Mouse (Mus musculus) kidney, adult 2 months (tissue): Measurements from ENCODE around the gene Pdzd2. TPM values are rescaled to one million over a fixed set of nuclear protein-coding genes. Genes with fewer than 3 reads are reported as not detected.
"Not testable (repeated sequence)": the region's sequence is repeated elsewhere in the genome, so short reads cannot be mapped to it uniquely, and the experiment has no call there.

Experiments used
- DNase-seq: peaks from one replicate; pipeline ENCODE4 v3.0.0; 2021
- H3K27ac ChIP-seq: fragments of 200-500 bp; 2 replicates; pipeline ENCODE4 v1.5.1; 2012; ENCODE audit warnings: low read depth, low read length, control low read depth, inconsistent platforms; ENCODE audit not compliant: insufficient read depth
- H3K27me3 ChIP-seq: fragments of 200-500 bp; replicated peaks from 2 replicates; pipeline ENCODE4 v1.6.1; 2012; ENCODE audit warnings: mild to moderate bottlenecking, moderate library complexity, low read length, inconsistent platforms; ENCODE audit not compliant: control insufficient read depth, insufficient read depth
- H3K36me3 ChIP-seq: fragments of 200-500 bp; 2 replicates; pipeline ENCODE4 v1.6.1; 2012; ENCODE audit warnings: mild to moderate bottlenecking, moderate library complexity, low read length, inconsistent platforms; ENCODE audit not compliant: control insufficient read depth, insufficient read depth
- H3K4me1 ChIP-seq: fragments of 200-500 bp; 2 replicates; pipeline ENCODE4 v1.6.1; 2011; ENCODE audit warnings: low read length; ENCODE audit not compliant: control insufficient read depth, insufficient read depth
- H3K4me3 ChIP-seq: fragments of 200-500 bp; 2 replicates; pipeline ENCODE4 v1.5.1; 2011; ENCODE audit warnings: mild to moderate bottlenecking, low read depth, low read length, control low read depth; ENCODE audit not compliant: insufficient read depth
- CTCF ChIP-seq: fragments of 200-500 bp; conservative IDR thresholded peaks from 2 replicates; pipeline ENCODE4 v1.5.1; 2011; ENCODE audit warnings: low read depth, mild to moderate bottlenecking, control low read depth, low read length, moderate library complexity, mixed read lengths; ENCODE audit not compliant: insufficient read depth, insufficient read length
- POLR2A ChIP-seq: fragments of 200-500 bp; IDR thresholded peaks from one replicate; pipeline ENCODE4 v1.6.1; 2011; ENCODE audit warnings: low read depth, low read length, control low read depth
- WGBS: fragments of 180-500 bp; shearing (Covaris S2); methylation state at CpG from one replicate; pipeline ENCODE4 v1.1.7; 2018; 5-methylcytosine and 5-hydroxymethylcytosine counted together
- polyA plus RNA-seq: library from polyadenylated mRNA; depleted of rRNA; stranded (reverse); fragments of >200 nt; gene quantifications from 2 replicates; pipeline ENCODE4 v1.2.3, GENCODE M21; 2012

Pdzd2 gene
- polyA plus RNA-seq, 1 experiment: 16.5 TPM

- Histone ChIP-seq H3K27ac (no peak overlapping the region), H3K36me3 (no peaks in the 10 kb centered on the region), H3K4me1 (peaks cover 17% of the 10 kb centered on the region; the same call in 1 of the 2 replicates), H3K4me3 (no peak overlapping the region), H3K27me3 (no peaks in the 10 kb centered on the region)
- DNase-seq: peak; percentile 68
- 38% methylated on average over 6 of the region's 6 CpGs for WGBS
- TF ChIP-seq CTCF (no peak), POLR2A (no peak)
Observed at GRCm38 (mm10) chr15:12373918-12374317, 365.8 kb downstream of the Pdzd2 start.

- Histone ChIP-seq H3K36me3 (no peaks in the 10 kb centered on the region), H3K4me3 (no peak overlapping the region), H3K4me1 (peaks cover 17% of the 10 kb centered on the region; the same call in 1 of the 2 replicates), H3K27ac (no peak overlapping the region), H3K27me3 (no peaks in the 10 kb centered on the region)
- 55% methylated on average over 14 of the region's 14 CpGs for WGBS
- peak; percentile 25 for DNase-seq
- TF ChIP-seq CTCF (no peak), POLR2A (no peak)
Observed at GRCm38 (mm10) chr15:12373496-12373895, 366.2 kb downstream of the Pdzd2 start.

- peaks cover 17% of the 10 kb centered on the region; the same call in 1 of the 2 replicates for H3K4me1 ChIP-seq
- no peak overlapping the region for H3K4me3 ChIP-seq
- H3K27ac ChIP-seq: no peak overlapping the region
- no peak for TF ChIP-seq POLR2A
- peak; percentile 95 for TF ChIP-seq CTCF
- WGBS: 10% methylated on average over 8 of the region's 8 CpGs
- no peaks in the 10 kb centered on the region for H3K27me3 ChIP-seq
- H3K36me3 ChIP-seq: no peaks in the 10 kb centered on the region
- peak; percentile 77 for DNase-seq
Observed at GRCm38 (mm10) chr15:12371183-12371582, 368.5 kb downstream of the Pdzd2 start.

- no peak overlapping the region for H3K4me3 ChIP-seq
- TF ChIP-seq CTCF (no peak), POLR2A (no peak)
- H3K4me1 ChIP-seq: peaks cover 14% of the 10 kb centered on the region; the same call in 1 of the 2 replicates
- DNase-seq: no peak
- H3K36me3 ChIP-seq: no peaks in the 10 kb centered on the region
- H3K27ac ChIP-seq: no peak overlapping the region
- WGBS: 98% methylated on average over 3 of the region's 3 CpGs
- H3K27me3 ChIP-seq: no peaks in the 10 kb centered on the region
Observed at GRCm38 (mm10) chr15:12370096-12370495, 369.6 kb downstream of the Pdzd2 start.

GRCm38 (mm10) chr15:12368850-12369249, 370.9 kb downstream of the Pdzd2 start:
- no peak for TF ChIP-seq POLR2A
- no peak for TF ChIP-seq CTCF
- Histone ChIP-seq H3K4me1 (peaks cover 4% of the 10 kb centered on the region; the same call in 1 of the 2 replicates), H3K36me3 (no peaks in the 10 kb centered on the region), H3K27ac (no peak overlapping the region), H3K27me3 (no peaks in the 10 kb centered on the region), H3K4me3 (no peak overlapping the region)
- DNase-seq: no peak
- WGBS: 92% methylated on average over 4 of the region's 4 CpGs

- Histone ChIP-seq H3K36me3 (no peaks in the 10 kb centered on the region), H3K27me3 (no peaks in the 10 kb centered on the region), H3K4me1 (no peaks in the 10 kb centered on the region), H3K4me3 (no peak overlapping the region), H3K27ac (no peak overlapping the region)
- no peak for TF ChIP-seq POLR2A
- TF ChIP-seq CTCF: no peak
- no peak for DNase-seq
- WGBS: 88% methylated on average over 11 of the region's 11 CpGs
Observed at GRCm38 (mm10) chr15:12368357-12368756, 371.4 kb downstream of the Pdzd2 start.

- no peak overlapping the region for H3K4me3 ChIP-seq
- no peak overlapping the region for H3K27ac ChIP-seq
- TF ChIP-seq POLR2A (no peak), CTCF (no peak)
- no peaks in the 10 kb centered on the region; the same call in 1 of the 2 replicates for H3K36me3 ChIP-seq
- DNase-seq: peak; percentile 59
- H3K4me1 ChIP-seq: no peaks in the 10 kb centered on the region
- H3K27me3 ChIP-seq: no peaks in the 10 kb centered on the region
- WGBS: 68% methylated on average over 13 of the region's 13 CpGs
Observed at GRCm38 (mm10) chr15:12367306-12368080, 372.2 kb downstream of the Pdzd2 start.

GRCm38 (mm10) chr15:12366580-12367305, 373.0 kb downstream of the Pdzd2 start:
- not testable (repeated sequence) for H3K4me1 ChIP-seq, H3K36me3 ChIP-seq, H3K4me3 ChIP-seq, DNase-seq, H3K27ac ChIP-seq, H3K27me3 ChIP-seq
- 93% methylated on average over 11 of the region's 11 CpGs for WGBS
